Mouse (Mus musculus) kidney, postnatal 0 days (tissue): Measurements from ENCODE around the gene Tgm5. TPM values are rescaled to one million over a fixed set of nuclear protein-coding genes. Genes with fewer than 3 reads are reported as not detected.
"Not testable (repeated sequence)": the region's sequence is repeated elsewhere in the genome, so short reads cannot be mapped to it uniquely, and the experiment has no call there.

Experiments
- ATAC-seq: fragments of 200-750 bp; cut with Nextera tagmentation; replicated peaks from 2 replicates; pipeline ENCODE4 v1.8.0; 2017; ENCODE audit warnings: low read depth, moderate number of reproducible peaks, moderate TSS enrichment, moderate library complexity; ENCODE audit not compliant: low FRiP score
- DNase-seq: peaks from one replicate; pipeline ENCODE4 v3.0.0-alpha.2; 2016; ENCODE audit warnings: low spot score
- H3K27ac ChIP-seq: fragments of 300-500 bp; sonication (generic); 2 replicates; pipeline ENCODE4 v1.5.1; 2014; ENCODE audit warnings: mild to moderate bottlenecking
- H3K27me3 ChIP-seq: fragments of 300-500 bp; sonication (generic); 2 replicates; pipeline ENCODE4 v1.6.1; 2014; ENCODE audit warnings: low read length, mixed read lengths; ENCODE audit not compliant: insufficient read depth
- H3K36me3 ChIP-seq: fragments of 300-500 bp; sonication (generic); 2 replicates; pipeline ENCODE4 v1.6.1; 2014; ENCODE audit warnings: low read length, mixed read lengths; ENCODE audit not compliant: insufficient read depth
- H3K4me1 ChIP-seq: fragments of 300-500 bp; sonication (generic); replicated peaks from 2 replicates; pipeline ENCODE4 v1.6.1; 2014; ENCODE audit warnings: antibody characterized with exemption, low read length, mixed read lengths; ENCODE audit not compliant: insufficient read depth
- H3K4me2 ChIP-seq: fragments of 300-500 bp; sonication (generic); 2 replicates; pipeline ENCODE4 v1.6.1; 2014; ENCODE audit warnings: mild to moderate bottlenecking, low read length, moderate library complexity, mixed read lengths
- H3K4me3 ChIP-seq: fragments of 300-500 bp; sonication (generic); replicated peaks from 2 replicates; pipeline ENCODE4 v1.5.1; 2014; ENCODE audit warnings: low read depth, low read length
- H3K9ac ChIP-seq: fragments of 300-500 bp; sonication (generic); 2 replicates; pipeline ENCODE4 v1.6.1; 2014; ENCODE audit warnings: low read depth, low read length
- H3K9me3 ChIP-seq: fragments of 300-500 bp; sonication (generic); replicated peaks from 2 replicates; pipeline ENCODE4 v1.6.1; 2016; ENCODE audit warnings: low read length, inconsistent platforms, mixed read lengths
- CTCF ChIP-seq: IDR thresholded peaks from 2 replicates; pipeline ENCODE4 v1.5.1; 2016; ENCODE audit warnings: antibody characterized with exemption, low read depth, mild to moderate bottlenecking, moderate library complexity
- WGBS: fragments of 180-500 bp; shearing (Covaris S2); extraction: QIAGEN DNeasy Blood & Tissue Kit; methylation state at CpG from one replicate; pipeline ENCODE4 v1.1.7; 2014; 5-methylcytosine and 5-hydroxymethylcytosine counted together
- polyA plus RNA-seq: library from polyadenylated mRNA; unstranded; fragments of >200 nt; fragmentation: Nextera tagmentation; extraction: Ambion mirVana; gene quantifications from 2 replicates; pipeline ENCODE4 v1.2.1, GENCODE M21; 2015

Tgm5 gene
- polyA plus RNA-seq, 1 experiment from 2014 or later: 0.76 TPM

DNA sequence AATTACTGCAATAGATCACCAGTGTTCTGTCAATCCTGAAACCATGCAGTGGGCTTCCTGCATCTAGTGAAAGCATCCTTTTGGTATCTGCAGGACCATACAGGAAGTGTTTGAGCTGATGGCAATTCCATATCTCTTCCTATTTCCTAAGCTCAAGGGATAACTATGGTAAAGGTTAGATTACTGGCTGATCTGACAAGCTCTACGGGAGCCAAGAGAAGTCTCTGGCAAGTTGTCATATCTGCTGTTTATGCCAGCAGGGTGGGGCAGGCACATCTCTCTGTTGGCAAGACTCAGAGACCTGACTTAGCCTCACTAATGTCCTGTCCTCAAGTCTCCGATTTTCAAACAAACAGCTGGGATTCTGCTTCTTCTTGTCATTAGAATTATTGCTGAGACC, 31.6 kb downstream of the Tgm5 start:
- Histone ChIP-seq H3K4me1 (no peaks in the 10 kb centered on the region), H3K9ac (no peak overlapping the region), H3K27ac (no peak overlapping the region), H3K27me3 (no peaks in the 10 kb centered on the region), H3K4me3 (no peak overlapping the region), H3K9me3 (no peaks in the 10 kb centered on the region), H3K4me2 (no peak overlapping the region), H3K36me3 (no peaks in the 10 kb centered on the region)
- no peak for ATAC-seq
- 67% methylated on average over 2 of the region's 2 CpGs for WGBS
- no peak for TF ChIP-seq CTCF
- DNase-seq: no peak

DNA sequence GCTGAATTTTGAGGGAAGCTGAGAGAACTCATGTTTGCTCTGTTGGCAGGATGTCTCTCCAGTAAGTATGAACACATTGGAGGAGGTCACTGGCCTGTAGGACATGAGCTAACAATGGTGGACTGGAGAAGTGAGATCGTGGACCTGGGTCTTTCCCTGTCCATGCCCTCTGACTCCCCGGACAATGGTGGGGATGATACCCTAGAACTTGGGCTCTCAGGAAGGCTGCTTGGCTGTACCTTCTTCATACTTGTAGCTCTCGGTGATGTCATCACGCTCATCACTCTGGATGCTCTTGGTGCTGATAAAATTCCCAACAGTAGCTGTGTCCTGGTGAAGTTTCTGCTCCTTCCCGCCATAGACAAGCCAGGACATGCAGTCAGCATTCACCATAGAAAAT, 33.5 kb downstream of the Tgm5 start:
- H3K27ac ChIP-seq: no peak overlapping the region
- no peaks in the 10 kb centered on the region for H3K4me1 ChIP-seq
- DNase-seq (no peak), ATAC-seq (no peak)
- 89% methylated on average over 5 of the region's 5 CpGs for WGBS
- no peaks in the 10 kb centered on the region for H3K27me3 ChIP-seq
- H3K9me3 ChIP-seq: no peaks in the 10 kb centered on the region
- H3K9ac ChIP-seq: no peak overlapping the region
- H3K4me3 ChIP-seq: no peak overlapping the region
- H3K4me2 ChIP-seq: no peak overlapping the region
- no peaks in the 10 kb centered on the region for H3K36me3 ChIP-seq
- TF ChIP-seq CTCF: no peak

DNA sequence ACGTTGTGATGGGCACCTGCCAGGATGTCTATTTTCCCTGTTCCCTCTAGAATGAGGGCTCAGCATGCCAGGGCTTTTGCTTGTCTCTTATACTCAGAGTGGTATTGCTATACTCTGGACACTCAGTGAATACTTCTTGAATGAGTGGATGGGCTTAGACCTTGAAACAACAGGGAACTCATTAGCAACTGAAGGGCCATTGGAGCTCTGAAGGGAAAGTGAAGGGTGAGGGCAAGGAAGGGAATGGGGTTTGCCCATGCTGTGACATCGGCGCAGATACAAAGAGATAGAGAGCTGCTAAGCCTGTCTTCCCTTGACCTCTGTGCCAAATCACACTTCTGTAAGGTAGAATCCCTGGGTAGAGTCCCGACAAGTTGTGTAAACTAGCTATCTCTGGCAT, 40.0 kb downstream of the Tgm5 start:
- H3K27me3 ChIP-seq: no peaks in the 10 kb centered on the region
- H3K4me1 ChIP-seq: no peaks in the 10 kb centered on the region
- no peak overlapping the region for H3K27ac ChIP-seq
- 81% methylated on average over 4 of the region's 4 CpGs for WGBS
- no peak overlapping the region for H3K4me3 ChIP-seq
- no peak overlapping the region for H3K4me2 ChIP-seq
- no peak for TF ChIP-seq CTCF
- ATAC-seq (no peak), DNase-seq (no peak)
- H3K9ac ChIP-seq: no peak overlapping the region
- H3K36me3 ChIP-seq: no peaks in the 10 kb centered on the region
- no peaks in the 10 kb centered on the region for H3K9me3 ChIP-seq

DNA sequence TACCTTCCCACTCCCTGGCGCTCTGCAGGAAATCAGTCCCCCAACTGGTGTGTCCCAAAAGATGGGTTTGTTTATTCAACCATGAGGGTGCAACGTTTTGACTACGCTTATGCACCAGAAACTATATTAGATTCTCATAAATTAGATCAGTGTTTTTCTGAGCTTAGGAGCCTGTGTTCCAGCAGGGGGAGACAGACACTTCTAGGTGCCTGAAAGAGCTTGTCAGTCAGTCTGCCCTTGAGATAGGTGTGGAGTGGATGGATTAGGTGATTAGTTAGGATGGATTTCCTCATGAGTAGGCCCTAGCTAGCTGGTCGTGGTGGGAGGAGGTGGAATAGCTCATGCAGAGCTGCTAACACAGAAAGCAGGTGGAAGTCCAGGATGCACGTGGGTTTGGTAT, 44.5 kb downstream of the Tgm5 start:
- 30% methylated on average over 5 of the region's 5 CpGs for WGBS
- Histone ChIP-seq H3K27me3 (no peaks in the 10 kb centered on the region), H3K4me3 (no peak overlapping the region), H3K36me3 (no peaks in the 10 kb centered on the region), H3K4me1 (no peaks in the 10 kb centered on the region), H3K9me3 (no peaks in the 10 kb centered on the region), H3K4me2 (no peak overlapping the region), H3K27ac (no peak overlapping the region), H3K9ac (no peak overlapping the region)
- DNase-seq (peak; percentile 55), ATAC-seq (no peak)
- TF ChIP-seq CTCF: peak; percentile 79

DNA sequence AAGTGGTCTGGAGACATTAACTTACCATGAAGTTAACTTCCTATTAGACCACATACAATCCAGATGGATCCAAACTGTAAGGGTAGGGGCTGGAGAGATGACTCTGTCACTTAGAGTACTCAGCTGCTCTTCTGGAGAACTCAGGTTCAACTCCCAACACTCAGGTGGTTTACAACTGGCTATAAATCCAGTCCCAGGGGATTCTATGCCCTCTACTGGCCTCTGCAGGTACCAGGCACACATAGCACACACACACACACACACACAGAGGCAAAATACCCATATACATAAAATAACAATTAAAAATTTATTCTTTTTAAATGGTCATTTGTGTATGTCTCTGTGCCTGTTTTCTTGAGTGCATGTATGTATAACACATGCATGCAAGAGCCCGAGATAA, 46.3 kb downstream of the Tgm5 start:
- peak; percentile 23; the same call in 1 of the 2 replicates for TF ChIP-seq CTCF
- H3K9me3 ChIP-seq: no peaks in the 10 kb centered on the region
- H3K4me3 ChIP-seq: no peak overlapping the region
- no peaks in the 10 kb centered on the region for H3K36me3 ChIP-seq
- H3K4me2 ChIP-seq: no peak overlapping the region
- ATAC-seq: no peak
- no peaks in the 10 kb centered on the region for H3K4me1 ChIP-seq
- 100% methylated on average over 1 of the region's 1 CpGs for WGBS
- no peak overlapping the region for H3K9ac ChIP-seq
- H3K27ac ChIP-seq: no peak overlapping the region
- H3K27me3 ChIP-seq: no peaks in the 10 kb centered on the region
- no peak for DNase-seq

DNA sequence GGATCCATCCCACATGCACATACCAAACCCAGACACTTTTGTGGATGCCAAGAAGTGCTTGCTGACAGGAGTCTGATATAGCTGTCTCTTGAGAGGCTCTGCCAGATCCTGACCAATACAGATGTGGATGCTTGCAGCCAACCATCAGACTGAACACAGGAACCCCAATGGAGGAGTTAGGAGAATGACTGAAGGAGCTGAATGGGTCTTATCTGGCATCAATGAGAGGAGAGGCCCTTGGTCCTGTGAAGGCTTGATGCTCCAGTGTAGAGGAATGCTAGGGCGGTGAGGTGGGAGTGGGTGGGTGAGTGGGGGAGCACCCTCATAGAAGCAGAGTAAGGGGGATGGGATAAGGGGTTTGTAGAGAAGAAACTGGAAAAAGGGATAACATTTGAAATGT, 46.8 kb downstream of the Tgm5 start:
- not testable (repeated sequence) for ATAC-seq
- WGBS: 100% methylated on average over 1 of the region's 1 CpGs

DNA sequence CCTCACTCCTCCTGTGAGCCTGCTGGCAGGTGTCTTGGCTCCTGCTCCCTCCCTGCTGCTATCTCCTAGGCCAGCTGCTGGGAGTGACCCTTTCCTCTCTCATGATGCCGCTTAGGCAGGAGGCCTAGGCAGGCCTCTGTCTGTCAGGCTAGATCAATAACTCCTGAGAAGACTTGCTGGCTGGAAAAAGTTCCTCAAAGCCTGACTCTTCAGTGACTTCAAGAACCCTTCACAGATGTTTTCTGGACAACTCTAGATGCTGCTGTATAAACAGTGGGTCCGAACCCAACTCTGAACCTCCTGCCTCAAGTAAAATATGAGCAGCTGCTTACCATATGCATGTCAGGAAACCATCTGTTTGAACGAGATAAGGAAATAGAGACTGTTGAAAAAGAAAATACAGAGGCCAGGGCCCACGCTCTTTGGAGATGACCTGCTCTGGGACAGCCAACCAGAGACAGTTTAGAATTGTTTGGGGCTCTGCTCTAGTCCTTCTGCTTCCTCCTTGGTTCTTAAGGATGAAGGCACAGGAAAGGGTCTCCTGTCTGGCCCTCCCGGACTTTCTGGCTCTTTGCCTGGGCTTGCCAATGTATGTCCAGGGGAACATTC, 48.8 kb downstream of the Tgm5 start, which contains the start of gene Epb42:
TSS of gene Epb42 (minus strand) at position 340 of the 609 bp plus-strand sequence.
- Histone ChIP-seq H3K9me3 (no peaks in the 10 kb centered on the region), H3K4me3 (no peak within 1 kb of the TSS), H3K36me3 (no peaks in the 10 kb centered on the region), H3K4me2 (no peak within 1 kb of the TSS), H3K27ac (no peak within 1 kb of the TSS), H3K9ac (no peak within 1 kb of the TSS), H3K27me3 (no peaks in the 10 kb centered on the region), H3K4me1 (no peaks in the 10 kb centered on the region)
- WGBS: 54% methylated on average over 5 of the region's 5 CpGs
- DNase-seq (no peak), ATAC-seq (no peak)
- TF ChIP-seq CTCF: no peak

More for the DNA sequence above, 46.8 kb downstream of the Tgm5 start:
- not testable (repeated sequence) for H3K4me1 ChIP-seq, H3K36me3 ChIP-seq, H3K4me2 ChIP-seq, DNase-seq, H3K9me3 ChIP-seq, H3K9ac ChIP-seq, H3K27ac ChIP-seq, H3K4me3 ChIP-seq, H3K27me3 ChIP-seq
